9 mouse cellular contexts compared by ENCODE assay signal in genomic region chr13:83566180-83566579, GRCm38 (mm10).
DNase-seq lines count a peak whose midpoint lies in the region; ATAC-seq and TF ChIP-seq lines count a peak whose summit lies in the region.
"Had no signal": no experiment of that assay in that cellular context is flagged by ENCODE, and none has a peak within 500 bp of the region (broad histone marks: within the 10 kb centered on the region; RNA-seq: fewer than 3 reads in every experiment).

No protein-coding gene starts in this region.

- H3K27me3 ChIP-seq in limb, embryonic 14.5 days (ENCODE audit: control insufficient read depth, insufficient read depth, low read length) = no peaks in the 10 kb centered on the region
- H3K27me3 ChIP-seq in neural tube, embryonic 15.5 days (replicated peaks) = no peaks in the 10 kb centered on the region
- H3K27me3 ChIP-seq: limb, embryonic 12.5 days had no signal

- no peak overlapping the region for H3K9ac ChIP-seq in limb, embryonic 14.5 days (ENCODE audit: low read depth, low read length, severe bottlenecking)
- H3K9ac ChIP-seq in neural tube, embryonic 15.5 days (replicated peaks) = no peak overlapping the region
- H3K9ac ChIP-seq: limb, embryonic 12.5 days had no signal

- peaks cover 6% of the 10 kb centered on the region for H3K4me1 ChIP-seq in limb, embryonic 14.5 days (ENCODE audit: control insufficient read depth, insufficient read depth, low read length)
- 0 out of 2 replicates have a peak, but pooled peaks cover 7% of the 10 kb centered on the region for H3K4me1 ChIP-seq in neural tube, embryonic 15.5 days

- H3K9me3 ChIP-seq in limb, embryonic 14.5 days (ENCODE audit: control insufficient read depth, low read length) = no peaks in the 10 kb centered on the region
- H3K9me3 ChIP-seq in neural tube, embryonic 15.5 days (replicated peaks) = no peaks in the 10 kb centered on the region
- H3K9me3 ChIP-seq: limb, embryonic 12.5 days had no signal

- peak overlapping the region; percentile 43; the same call in 1 of the 2 replicates for H3K27ac ChIP-seq in limb, embryonic 14.5 days (replicated peaks; ENCODE audit: low read depth, low read length)
- H3K27ac ChIP-seq in neural tube, embryonic 15.5 days (replicated peaks) = no peak overlapping the region; the same call in 1 of the 2 replicates

- H3K4me3 ChIP-seq in limb, embryonic 14.5 days (replicated peaks; ENCODE audit: low read length) = no peak overlapping the region
- H3K4me3 ChIP-seq in neural tube, embryonic 15.5 days (replicated peaks) = no peak overlapping the region
- H3K4me3 ChIP-seq: limb, embryonic 12.5 days had no signal

- no peak overlapping the region for H3K4me2 ChIP-seq in limb, embryonic 14.5 days (replicated peaks; ENCODE audit: low read depth, low read length, severe bottlenecking)
- H3K4me2 ChIP-seq in neural tube, embryonic 15.5 days = no peak overlapping the region
- H3K4me2 ChIP-seq: limb, embryonic 12.5 days had no signal

- no peaks in the 10 kb centered on the region for H3K36me3 ChIP-seq in limb, embryonic 14.5 days (ENCODE audit: control insufficient read depth, insufficient read depth, low read length)
- H3K36me3 ChIP-seq in neural tube, embryonic 15.5 days = no peaks in the 10 kb centered on the region
- H3K36me3 ChIP-seq: limb, embryonic 12.5 days had no signal

- peak; percentile 35 for ATAC-seq in frontal cortex, adult (ENCODE audit: low TSS enrichment)
- peak; percentile 38; the same call in 1 of the 2 replicates for ATAC-seq in granulocyte monocyte progenitor cell, adult 5-6 weeks (replicated peaks; ENCODE audit: poor library complexity, severe bottlenecking)
- ATAC-seq in limb, embryonic 14.5 days (ENCODE audit: low FRiP score, low read depth) = no peak
- no peak for ATAC-seq in neural tube, embryonic 15.5 days (ENCODE audit: low FRiP score)

- DNase-seq in frontal cortex, postnatal 10 days (ENCODE audit: low spot score in 2 of 2) = no peak
- DNase-seq in CD4-positive helper T cell, adult 2 months (ENCODE audit: low read depth, low spot score) = peak; percentile 78
- peak; percentile 45 for DNase-seq in limb, embryonic 14.5 days (ENCODE audit: low spot score)
- no peak for DNase-seq in embryo, embryonic 9.5 days (ENCODE audit: extremely low spot score)
- no peak for DNase-seq in Muller cell, postnatal 12 days (ENCODE audit: inconsistent ontology term)

- WGBS in limb, embryonic 14.5 days = 24% methylated on average over 4 of the region's 4 CpGs
- WGBS in neural tube, embryonic 15.5 days = 45% methylated on average over 4 of the region's 4 CpGs

- no peak for TF ChIP-seq POLR2A in limb, embryonic 14.5 days (IDR thresholded peaks at IDR 0.05; ENCODE audit: borderline replicate concordance, extremely low read depth, insufficient read depth, insufficient read length)

Comparison
In these comparisons a context has a peak if more than half of its experiments do, and no peak if none do; other contexts are left out.
1. ATAC-seq: peak in frontal cortex, adult (single experiment) and granulocyte monocyte progenitor cell, adult 5-6 weeks (single experiment); none in limb, embryonic 14.5 days (single experiment) and neural tube, embryonic 15.5 days (single experiment).
2. DNase-seq: peak in CD4-positive helper T cell, adult 2 months (single experiment) and limb, embryonic 14.5 days (single experiment); none in frontal cortex, postnatal 10 days (0 of 2), embryo, embryonic 9.5 days (single experiment) and Muller cell, postnatal 12 days (single experiment).